Mouse (Mus musculus): ENCODE results near the gene Dlx2.

Dlx2 gene

DNA sequence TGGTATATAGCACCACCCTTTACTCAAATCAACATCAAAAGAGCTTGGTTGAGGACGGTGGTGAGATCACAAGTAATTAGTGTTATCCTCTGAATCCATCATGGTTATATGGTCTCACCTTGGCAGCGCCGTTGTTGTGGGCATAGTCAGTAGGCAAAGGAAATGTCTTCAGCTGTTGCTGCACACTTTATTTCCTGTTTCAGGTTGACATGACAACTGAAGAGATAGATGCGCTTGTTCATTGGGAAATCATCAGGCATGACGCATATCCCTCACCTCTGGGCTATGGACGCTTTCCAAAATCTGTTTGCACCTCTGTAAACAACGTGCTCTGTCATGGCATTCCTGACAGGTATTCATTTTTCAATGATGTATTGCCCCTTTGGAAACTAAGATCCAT is 35.3 kb downstream of the Dlx2 start:
- no peak for DNase-seq (ENCODE audit: low spot score in 2 of 2)

DNA sequence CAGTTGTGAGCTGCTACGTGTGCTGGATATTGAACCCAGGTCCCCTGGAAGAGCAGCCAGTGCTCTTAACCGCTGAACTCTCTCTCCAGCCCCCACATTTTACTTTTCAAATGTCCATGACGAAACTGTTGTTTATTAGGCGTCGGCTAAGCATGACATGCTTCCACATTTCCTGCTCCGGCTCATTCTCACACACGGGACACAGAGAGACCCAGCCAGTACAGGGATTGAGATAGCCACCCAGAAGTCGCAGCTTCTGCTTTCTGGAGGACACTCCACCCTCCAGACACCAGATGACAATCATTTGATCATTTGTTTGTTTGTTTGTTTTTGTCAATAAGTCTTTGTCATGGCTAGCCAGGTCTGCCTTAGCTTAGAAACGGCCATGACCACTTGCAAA is 41.7 kb downstream of the Dlx2 start:
- DNase-seq (ENCODE audit: low spot score in 2 of 2) = no peak

DNA sequence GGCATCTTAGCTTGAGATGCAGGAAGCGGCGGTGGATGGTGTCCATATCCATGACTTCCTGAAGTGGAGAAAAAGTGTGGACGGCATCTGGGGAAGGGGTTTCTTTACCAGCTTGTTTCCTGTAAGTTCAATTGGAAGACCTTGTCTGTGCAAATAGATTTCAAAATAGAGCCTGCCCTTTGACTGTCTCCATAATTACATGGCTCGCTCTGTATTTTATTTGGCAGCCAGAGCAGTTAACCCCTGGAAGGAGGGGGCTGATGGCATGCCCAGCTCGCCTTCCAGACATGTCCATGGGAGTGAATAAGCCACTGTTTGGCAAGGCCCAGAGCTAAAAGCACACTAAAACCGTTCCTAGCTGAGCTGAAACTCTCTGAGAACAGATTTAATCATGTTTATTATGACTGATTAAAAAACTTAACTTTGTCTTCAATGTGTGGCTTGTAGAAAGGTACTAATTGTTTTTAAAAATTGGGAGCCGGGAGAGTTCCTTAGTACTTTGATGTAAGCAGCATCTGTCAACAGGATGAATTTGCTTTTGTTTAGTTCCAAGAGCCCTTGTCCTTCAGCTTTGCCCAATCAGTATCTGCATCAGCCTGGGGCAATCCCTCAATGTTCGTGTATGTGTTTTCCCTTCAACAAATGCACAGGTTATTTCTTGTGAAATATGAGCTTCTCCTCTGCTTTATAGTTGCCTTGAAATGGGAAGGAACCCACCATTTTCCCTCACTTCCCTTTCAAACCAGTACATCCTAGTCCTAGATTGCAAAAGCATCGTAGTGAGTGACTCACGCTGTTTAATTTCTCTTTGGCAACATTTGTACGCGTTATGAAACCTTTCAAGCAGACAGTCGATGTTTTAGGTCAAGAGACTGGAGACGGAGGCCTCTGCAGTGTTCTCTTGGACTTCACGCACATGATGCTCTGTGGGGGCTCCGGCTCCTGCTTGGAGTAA is 47.0 kb downstream of the Dlx2 start:
- no peak for DNase-seq (ENCODE audit: low spot score in 2 of 2)

- DNase-seq (ENCODE audit: low spot score in 2 of 2) = no peak
Measured at GRCm38 (mm10) chr2:71497175-71497574, 49.4 kb downstream of the Dlx2 start.

DNA sequence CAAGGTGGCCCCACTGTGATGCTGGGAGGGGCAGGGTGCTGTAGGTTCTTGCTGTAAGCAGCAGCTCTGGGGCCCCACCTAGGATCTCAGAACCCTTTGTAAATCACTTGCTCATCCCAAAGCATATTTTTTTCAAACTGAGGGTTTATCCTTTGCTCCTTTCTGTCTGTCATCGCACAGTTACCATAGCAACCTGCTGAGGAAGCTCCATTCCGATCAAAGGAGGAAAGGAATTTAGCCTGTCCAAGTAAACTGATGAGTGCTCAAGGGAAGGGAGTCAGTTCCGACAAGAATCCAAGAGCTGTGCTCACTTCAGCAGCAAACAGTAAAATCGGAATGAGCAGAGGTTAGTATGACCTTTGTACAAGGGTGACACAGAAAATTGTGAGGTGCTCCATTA is 51.6 kb downstream of the Dlx2 start:
- DNase-seq (ENCODE audit: low spot score in 2 of 2) = no peak

DNA sequence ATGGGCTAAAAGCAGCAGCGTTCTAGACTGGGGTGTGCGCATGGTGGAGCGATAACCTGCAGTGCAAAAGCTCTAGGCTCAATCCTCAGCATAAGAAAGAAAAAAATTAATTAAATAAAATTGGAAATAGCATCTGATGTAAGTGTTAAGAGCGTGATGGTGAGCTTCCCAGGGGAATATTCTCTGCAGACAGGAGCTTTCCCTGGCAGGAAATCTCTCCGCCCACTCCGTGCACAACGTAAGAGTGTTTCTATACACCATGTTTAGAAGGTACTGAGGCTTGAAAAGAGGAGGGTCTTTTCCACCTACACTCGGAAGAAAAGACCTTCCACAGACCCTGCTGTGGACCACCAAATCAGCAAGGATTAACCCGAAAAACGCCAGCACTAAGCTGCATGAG is 52.1 kb downstream of the Dlx2 start:
- no peak for DNase-seq (ENCODE audit: low spot score in 2 of 2)

Measured in frontal cortex, postnatal 10 days (tissue).